Mouse (Mus musculus): ENCODE measurements around the gene Tnfsf11. TPM values are rescaled to one million over a fixed set of nuclear protein-coding genes. Genes with fewer than 3 reads are reported as not detected.

The Tnfsf11 gene
- total RNA-seq, 2 experiments from 2014 or later, result 0.30 TPM; not detected in 1

Small RNA genes lying within 50 kb of the gene (microRNA-seq; reads per million reads assigned to microRNA genes)
- 0 reads per million in 2 experiments for gene Gm23652

Other genes with a start within 250 kb of the Tnfsf11 start
- under 1 TPM in 1 of 2 experiments, not detected in 1; 0.23 TPM for gene Fam216b, start 219.0 kb downstream of the Tnfsf11 start, total RNA-seq (2021)
- gene Akap11, start 228.8 kb upstream of the Tnfsf11 start, total RNA-seq (2021), result 100 to 1,000 TPM; 156 to 163 TPM

Data from left cerebral cortex, postnatal 14 days (tissue).